Mouse (Mus musculus): ENCODE measurements at regions not wholly inside any gene's neighbourhood (a gene's known extent, or its start where the extent isn't known, plus 50 kb on each side); places are given as distances from the start of the nearest gene placed in this dataset.

DNA sequence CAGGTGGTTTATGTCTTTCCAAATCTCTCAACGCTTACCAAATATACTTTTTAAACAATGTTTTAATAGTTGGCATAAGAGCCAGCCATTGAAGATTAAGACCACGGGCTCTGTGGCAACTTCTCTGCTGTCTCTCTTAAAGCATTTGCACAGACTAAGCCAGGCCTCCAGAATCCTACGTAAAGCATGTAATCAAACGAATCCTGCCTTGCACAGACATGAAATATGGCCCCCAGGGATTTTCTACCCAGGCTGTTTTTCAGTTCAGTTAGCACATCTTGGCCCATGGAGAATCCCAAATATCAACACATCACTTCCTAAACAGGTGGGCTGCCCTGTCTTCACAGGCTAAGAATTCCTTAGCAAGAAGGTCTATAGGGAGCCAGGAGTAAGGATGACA, 108.9 kb upstream of the Map1b start:
- TF ChIP-seq CTCF (conservative IDR thresholded peaks at IDR 0.05; ENCODE audit: insufficient read depth, insufficient read length, low read depth, low read length) (no peak), POLR2A (IDR thresholded peaks at IDR 0.05; ENCODE audit: low read depth, low read length) (no peak)
